Mouse (Mus musculus): Measurements from ENCODE around the gene Fam222a.

Gene Fam222a

GRCm38 (mm10) chr5:114616336-114617061, 48.7 kb downstream of the Fam222a start:
- no peak for DNase-seq

- DNase-seq: no peak
Measured at GRCm38 (mm10) chr5:114617809-114618208, 50.0 kb downstream of the Fam222a start.

- DNase-seq: no peak
Measured at GRCm38 (mm10) chr5:114618851-114619250, 51.0 kb downstream of the Fam222a start.

GRCm38 (mm10) chr5:114620305-114620704, 52.5 kb downstream of the Fam222a start:
- no peak for DNase-seq

- DNase-seq: no peak
Measured at GRCm38 (mm10) chr5:114625590-114625989, 57.8 kb downstream of the Fam222a start.

GRCm38 (mm10) chr5:114631336-114631735, 63.5 kb downstream of the Fam222a start:
- DNase-seq: no peak

GRCm38 (mm10) chr5:114636091-114636490, 68.3 kb downstream of the Fam222a start:
- no peak for DNase-seq

GRCm38 (mm10) chr5:114638769-114639644, 71.2 kb downstream of the Fam222a start:
- DNase-seq: peak; percentile 75

GRCm38 (mm10) chr5:114639645-114639957, 71.8 kb downstream of the Fam222a start:
- no peak for DNase-seq

- DNase-seq: no peak
Measured at GRCm38 (mm10) chr5:114640809-114641208, 73.0 kb downstream of the Fam222a start.

- DNase-seq: no peak
Measured at GRCm38 (mm10) chr5:114644918-114645317, 77.1 kb downstream of the Fam222a start.

- DNase-seq: no peak
Measured at GRCm38 (mm10) chr5:114645916-114646315, 78.1 kb downstream of the Fam222a start.

GRCm38 (mm10) chr5:114647211-114647974, 79.6 kb downstream of the Fam222a start:
- DNase-seq: peak; percentile 41

- no peak for DNase-seq
Measured at GRCm38 (mm10) chr5:114648728-114649311, 81.0 kb downstream of the Fam222a start.

- no peak for DNase-seq
Measured at GRCm38 (mm10) chr5:114651002-114651401, 83.2 kb downstream of the Fam222a start.

GRCm38 (mm10) chr5:114651449-114651848, 83.6 kb downstream of the Fam222a start:
- DNase-seq: no peak

- no peak for DNase-seq
Measured at GRCm38 (mm10) chr5:114653656-114654437, 86.0 kb downstream of the Fam222a start.

- no peak for DNase-seq
Measured at GRCm38 (mm10) chr5:114655721-114656120, 87.9 kb downstream of the Fam222a start.

GRCm38 (mm10) chr5:114656305-114656704, 88.5 kb downstream of the Fam222a start:
- no peak for DNase-seq

- no peak for DNase-seq
Measured at GRCm38 (mm10) chr5:114657426-114657825, 89.6 kb downstream of the Fam222a start.

GRCm38 (mm10) chr5:114658255-114658654, 90.4 kb downstream of the Fam222a start, which contains the start of gene Trpv4:
Gene Trpv4, minus strand, starts transcription at chr5:114658421.
- no peak for DNase-seq

GRCm38 (mm10) chr5:114661029-114661428, 93.2 kb downstream of the Fam222a start:
- DNase-seq: no peak
